Mouse (Mus musculus) left cerebral cortex, postnatal 4 days (tissue): ENCODE results near the gene Dsn1. TPM values are rescaled to one million over a fixed set of nuclear protein-coding genes. Genes with fewer than 3 reads are reported as not detected.

ENCODE experiments used
- DNase-seq: peaks from one replicate; pipeline ENCODE4 v3.0.0-alpha.2; 2022
- intact Hi-C: fragments of 180-260 bp; cut with DNase I; formaldehyde crosslinking; loops from one replicate; pipeline ENCODE4 v1.15.1; 2025
- total RNA-seq, 2 experiments: library from RNA; stranded (reverse); gene quantifications; 2 replicates each; pipeline ENCODE4 v1.2.3; 2021

Gene Dsn1
- 1 to 10 TPM; 7.4 to 8.4 TPM for total RNA-seq

DNA sequence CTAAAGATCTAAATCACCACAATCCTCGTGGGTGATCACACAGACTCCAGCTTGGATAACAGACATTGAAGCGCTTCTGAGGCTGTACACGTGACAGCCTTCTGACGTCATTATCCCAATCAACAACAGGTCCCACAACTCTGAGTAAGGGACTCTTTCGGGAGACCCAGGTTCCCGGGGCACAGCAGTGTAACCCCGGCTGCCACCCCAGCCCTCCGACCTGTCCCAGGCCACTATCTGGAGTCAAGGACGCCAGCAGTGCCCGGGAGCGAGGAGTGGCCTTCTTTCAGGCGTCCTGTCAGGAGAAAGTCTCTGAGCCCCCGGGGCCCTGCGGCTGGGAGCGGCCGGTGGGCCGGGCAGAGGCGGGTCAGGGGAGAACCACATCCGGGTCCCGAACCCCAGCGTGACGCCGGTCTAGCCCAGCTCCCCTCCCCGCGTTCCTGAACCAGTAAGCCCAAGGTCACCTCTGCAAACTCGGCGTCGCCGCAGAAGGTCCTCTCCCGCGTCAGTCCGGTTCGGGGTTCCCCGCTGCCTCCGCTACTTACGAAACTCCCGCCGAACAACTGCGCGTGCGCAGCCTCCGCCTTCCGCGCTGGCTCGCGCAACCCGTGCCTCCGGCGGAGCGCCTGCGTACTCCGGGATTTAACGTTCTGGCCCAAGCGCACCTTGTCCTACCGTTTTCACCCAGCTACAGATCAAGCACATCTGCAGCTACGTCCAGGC is at the start of gene Dsn1:
Gene Dsn1, minus strand, starts transcription at position 644 of the 723 bp plus-strand sequence.
- intact Hi-C loops, result no loop called here
- DNase-seq, result peak; percentile 90

DNA sequence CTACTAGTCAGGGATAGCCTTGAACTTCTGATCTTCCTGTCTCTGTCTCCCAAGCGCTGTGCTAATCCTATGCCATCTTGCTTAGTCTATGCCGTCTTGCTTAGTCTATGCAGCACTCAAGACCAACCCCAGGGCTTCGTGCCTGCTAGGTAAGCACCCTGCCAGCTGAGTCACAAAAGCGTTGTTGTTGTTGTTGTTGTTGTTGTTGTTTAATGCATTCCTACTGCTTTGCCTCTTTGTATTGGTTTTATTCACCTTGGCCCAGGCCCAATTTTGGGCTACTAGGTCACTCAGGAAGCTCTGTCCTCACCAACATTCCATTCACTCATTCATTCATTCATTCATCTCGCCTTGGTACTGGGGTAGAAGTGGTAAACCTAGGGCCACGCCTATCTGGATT is 48.8 kb upstream of the Dsn1 start:
- intact Hi-C loops, result no loop called here
- no peak for DNase-seq

DNA sequence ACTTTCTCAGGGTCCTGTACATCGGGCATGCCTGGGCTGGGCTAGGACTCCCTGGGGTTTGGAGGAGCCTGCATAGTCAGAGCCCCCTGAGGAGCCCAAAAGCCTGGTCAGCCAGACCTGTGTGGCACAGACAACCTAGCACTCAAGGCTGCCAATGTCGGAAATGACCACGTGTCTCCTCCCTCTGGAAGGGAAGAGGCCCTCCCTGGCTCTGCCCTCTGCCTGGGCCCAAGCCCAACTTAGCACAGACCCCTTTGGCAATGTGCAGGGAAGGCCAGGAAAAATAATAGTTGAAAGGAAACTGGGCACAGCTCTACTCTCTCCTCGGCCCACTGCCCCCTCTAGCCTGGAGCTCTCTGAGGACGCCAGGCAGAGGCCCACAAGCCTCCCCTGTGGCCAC is 47.9 kb upstream of the Dsn1 start:
- intact Hi-C loops, result no loop called here

DNA sequence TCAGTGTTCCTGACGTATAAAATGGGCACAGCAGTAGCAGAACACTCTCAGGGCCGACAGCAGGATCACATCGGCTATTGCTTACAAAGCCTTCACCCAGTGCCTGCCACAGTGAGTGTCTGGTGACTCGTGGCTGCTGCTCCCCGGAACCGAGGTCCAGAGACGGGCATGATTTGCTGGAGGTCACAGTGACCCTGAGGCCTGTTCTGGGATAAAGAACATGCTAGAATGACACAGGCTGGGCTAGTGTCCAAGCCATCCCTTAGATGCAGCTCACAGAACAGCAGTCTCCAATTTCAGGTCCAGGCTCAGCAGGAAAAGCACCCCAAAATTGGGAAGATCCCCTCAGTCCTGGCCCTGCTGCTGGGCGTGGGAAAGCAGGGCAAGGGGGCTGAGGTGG is 47.3 kb upstream of the Dsn1 start:
- DNase-seq, result no peak
- intact Hi-C loops, result no loop called here

More for the DNA sequence above, 47.9 kb upstream of the Dsn1 start:
- peak; percentile 87 for DNase-seq

DNA sequence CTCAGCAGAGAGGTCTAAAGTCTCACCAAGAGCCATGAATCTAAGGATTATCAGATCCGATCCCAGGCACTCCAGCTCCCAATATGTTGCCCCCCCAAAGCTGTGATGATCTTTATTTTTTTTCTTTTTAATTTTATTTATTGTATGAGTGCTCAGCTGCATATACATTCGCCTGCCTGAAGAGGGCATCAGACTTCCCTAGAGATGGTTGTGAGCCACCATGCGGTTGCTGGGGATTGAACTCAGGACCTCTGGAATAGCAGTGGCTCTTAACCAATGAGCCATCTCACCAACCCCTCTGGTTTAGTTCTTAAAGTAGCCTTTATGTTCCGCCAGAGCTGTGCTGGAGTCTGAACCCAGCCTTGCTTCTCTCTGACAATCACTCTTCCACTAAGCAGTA is 46.8 kb upstream of the Dsn1 start:
- intact Hi-C loops, result no loop called here
- no peak for DNase-seq

DNA sequence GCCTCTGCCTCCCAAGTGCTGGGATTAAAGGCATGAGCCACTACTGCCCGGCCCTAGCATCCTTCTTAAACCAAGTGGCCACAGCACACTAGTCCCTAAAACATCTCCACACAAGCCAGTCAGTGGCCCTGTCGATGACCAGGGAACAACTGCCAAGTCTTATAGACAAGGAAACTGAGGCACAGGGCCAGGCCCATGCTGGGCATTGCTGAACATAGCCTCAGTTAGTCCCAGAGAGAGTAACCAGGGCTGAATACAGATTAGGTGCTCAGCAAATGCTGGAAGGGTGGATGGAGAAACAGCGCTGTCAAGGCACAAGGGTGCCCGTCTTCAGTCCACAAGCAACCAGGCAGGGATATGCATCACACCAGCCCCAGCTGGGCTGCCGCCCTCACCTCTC is 46.2 kb upstream of the Dsn1 start:
- no peak for DNase-seq
- intact Hi-C loops, result no loop called here

DNA sequence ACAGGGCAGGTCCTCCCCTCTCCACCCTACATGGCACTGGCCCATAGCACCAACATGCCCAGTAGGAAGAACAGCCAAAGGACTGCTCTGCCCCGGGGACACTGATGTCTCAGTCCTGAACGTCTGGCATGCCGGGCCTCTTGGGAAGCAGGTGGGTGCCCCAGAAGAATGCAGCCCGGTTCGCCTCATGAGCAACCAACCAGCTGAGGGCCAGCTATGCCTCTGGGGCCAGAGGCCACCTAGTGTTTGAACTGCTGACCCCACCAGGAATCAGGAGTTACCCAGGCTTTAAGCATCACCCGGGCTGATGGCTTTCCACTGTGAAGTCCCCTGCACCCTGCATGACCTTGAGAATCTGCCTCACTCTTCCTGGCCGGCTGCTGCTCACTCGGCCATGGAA is 45.5 kb upstream of the Dsn1 start:
- DNase-seq, result no peak
- intact Hi-C loops, result no loop called here

DNA sequence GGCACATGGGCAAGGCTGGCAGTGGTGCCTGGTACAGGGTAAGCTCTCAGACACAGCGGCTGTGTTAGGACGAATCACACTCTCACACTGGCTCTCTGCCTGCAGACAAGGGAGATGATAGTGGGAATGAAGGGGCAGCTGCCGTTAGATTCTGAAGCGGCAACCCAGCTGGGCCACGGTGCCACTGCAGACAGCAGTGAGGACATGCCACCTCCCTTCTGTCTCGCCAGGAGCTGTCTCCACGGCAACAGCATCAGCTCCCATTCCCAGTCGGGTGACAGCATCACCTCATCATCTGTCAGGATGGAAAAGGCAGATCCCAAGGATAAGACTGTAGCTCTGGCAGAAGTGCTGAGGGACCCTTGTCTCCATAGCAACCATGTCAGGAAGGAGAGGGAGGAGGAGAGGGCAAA is 42.9 kb upstream of the Dsn1 start:
- intact Hi-C loops, result no loop called here
- peak; percentile 89 for DNase-seq

DNA sequence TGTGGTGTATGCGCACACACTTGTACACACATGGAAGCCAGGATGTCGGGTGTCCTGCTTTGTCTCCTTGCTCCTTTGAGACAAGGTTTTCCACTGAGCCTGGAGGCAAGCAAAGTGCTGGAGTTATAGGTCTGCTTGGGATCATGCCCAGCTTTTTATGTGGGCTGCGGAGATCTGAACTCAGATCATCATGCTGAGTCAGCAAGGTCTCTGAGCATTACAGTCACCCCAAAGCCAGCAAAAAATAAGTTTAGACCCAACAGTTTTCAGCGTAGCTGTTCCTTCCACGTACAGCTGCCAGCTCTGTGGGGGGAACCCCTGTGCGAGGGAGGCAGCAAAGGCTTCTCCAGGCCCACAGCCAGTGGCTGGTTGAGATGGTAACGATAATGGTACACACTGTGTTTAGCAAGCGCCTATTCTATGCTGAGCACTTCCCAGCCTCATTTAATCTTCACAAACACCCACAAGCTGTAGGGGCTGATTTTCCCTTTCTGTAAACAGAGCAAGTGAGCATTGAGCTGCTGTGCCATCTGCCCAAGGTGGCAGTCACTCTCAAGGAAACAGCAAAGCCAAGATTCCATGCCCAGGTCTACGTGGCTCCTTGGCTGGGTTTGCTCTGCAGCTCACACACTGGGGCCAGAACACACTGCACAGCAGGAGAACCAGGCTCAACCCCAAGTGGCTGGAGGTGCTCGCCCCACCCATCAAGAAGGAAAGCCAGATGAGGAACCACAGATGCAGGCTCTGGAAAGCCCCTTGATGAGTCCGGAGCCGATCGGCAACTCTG is 41.6 kb upstream of the Dsn1 start:
- intact Hi-C loops, result no loop called here
- peak; percentile 57 for DNase-seq

DNA sequence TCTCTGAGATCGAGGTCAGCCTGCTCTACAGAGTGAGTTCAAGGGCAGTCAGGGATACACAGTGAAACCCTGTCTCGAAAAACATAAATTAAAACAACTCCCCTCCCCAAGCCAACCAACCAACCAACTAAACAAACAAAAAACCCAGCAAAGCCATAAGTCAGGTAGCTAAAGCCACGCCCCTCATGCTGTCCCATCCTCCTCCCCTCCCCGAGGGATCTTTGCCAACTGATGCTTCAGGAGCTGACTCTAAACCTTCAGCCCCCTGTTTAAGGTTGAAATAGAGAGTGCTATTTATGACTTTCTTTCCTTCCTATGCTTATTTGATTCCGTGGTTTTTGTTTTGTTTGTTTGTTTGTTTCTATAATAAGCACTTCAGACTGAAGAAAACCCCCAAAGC is 40.0 kb upstream of the Dsn1 start:
- intact Hi-C loops, result no loop called here
- DNase-seq, result no peak

DNA sequence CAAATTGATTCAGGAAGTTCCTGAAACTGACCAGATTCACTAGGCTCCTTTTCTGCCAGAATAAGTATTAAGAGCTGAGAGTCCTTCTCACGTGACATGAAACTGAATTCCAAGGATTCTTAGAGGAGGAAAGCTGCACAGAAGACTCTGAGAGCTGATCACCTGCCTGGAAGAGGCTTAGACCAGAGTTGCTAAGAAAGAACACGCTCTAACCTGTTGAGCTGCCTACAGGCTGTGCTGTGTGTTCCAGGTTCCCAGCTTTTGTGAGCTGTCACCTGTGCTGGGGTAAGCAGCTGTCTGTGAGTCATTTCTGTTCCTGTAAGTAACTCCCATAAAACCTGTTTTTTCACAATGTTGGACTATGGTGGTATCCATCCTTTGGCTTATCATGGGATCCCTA is 39.0 kb upstream of the Dsn1 start:
- no peak for DNase-seq

DNA sequence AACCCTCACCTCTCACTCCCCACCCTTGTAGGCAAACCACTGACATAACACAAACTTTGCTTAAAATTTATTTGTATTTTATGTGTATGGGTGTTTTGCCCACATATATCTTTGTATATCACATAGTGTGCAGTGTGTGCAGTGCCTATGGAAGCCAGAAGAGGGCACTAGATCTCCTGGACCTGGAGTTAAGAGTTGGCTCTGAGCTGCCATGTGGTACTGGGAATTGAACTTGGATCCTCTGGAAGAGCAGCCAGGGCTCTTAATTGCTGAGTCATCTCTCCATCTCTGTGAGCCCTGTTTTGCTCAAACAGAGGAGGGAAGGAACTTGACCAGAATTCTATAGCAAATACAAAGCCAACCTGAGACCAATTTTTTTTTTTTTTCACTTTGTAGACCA is 37.0 kb upstream of the Dsn1 start:
- no peak for DNase-seq
- intact Hi-C loops, result no loop called here

More for the DNA sequence above, 39.0 kb upstream of the Dsn1 start:
- intact Hi-C loops, result no loop called here

DNA sequence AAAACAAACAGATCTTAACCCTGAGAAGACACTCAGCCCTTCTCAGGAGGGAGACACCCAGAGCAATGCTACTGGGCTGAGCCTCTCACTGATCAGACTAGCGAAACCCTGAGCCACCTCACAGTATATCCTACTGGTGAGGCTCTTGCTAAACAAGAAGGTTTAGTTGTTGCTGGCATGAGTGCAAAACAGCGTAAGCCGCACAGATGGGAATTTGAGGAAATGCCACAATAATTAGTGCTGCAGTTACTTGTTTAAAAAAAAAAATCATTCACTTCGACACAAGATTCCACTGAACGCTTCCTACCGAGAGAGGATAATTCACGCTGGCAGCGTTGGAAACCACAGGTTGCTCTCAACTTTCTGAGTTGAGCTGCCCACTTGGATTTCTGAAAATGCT is 36.6 kb upstream of the Dsn1 start:
- DNase-seq, result no peak
- intact Hi-C loops, result no loop called here

DNA sequence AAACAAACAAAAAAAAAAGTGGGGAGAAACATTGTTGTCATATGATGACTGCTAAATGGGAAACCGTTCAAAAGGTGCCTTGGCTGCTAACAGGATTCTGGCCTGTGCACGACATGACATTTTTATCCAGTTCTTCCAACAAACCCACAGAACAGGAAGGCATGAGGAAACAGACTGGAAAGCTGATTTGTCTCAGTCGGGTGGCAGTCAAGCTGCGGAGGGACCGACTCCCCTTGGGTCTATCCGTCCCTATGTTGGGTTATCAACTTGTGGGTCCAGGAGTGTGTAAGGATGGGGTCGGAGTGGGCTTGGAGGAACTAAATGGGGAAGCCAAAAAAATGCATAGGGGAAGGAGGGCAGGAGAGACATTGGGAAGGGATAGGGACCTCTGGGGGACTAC is 34.5 kb upstream of the Dsn1 start:
- DNase-seq, result no peak
- intact Hi-C loops, result no loop called here

DNA sequence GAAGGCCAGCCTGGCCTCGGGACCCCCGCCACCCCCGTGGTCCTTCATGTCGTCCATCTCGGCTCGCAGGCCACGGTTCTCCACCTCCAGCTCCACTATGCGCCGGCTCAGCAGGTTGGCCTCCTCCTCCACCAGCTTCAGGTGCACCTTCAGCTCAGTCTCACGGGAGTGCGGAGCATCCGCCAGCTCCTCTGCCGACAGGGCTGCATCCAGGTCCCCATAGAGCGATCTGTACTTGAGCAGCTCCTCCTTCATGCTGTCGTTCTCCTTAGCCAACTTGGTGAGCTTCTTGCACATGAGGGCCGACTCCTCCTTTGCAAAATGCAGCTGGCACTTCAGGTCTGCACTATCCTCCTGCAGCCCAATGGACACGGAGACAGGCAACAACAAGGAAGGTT is 33.7 kb upstream of the Dsn1 start:
- intact Hi-C loops, result no loop called here
- no peak for DNase-seq

DNA sequence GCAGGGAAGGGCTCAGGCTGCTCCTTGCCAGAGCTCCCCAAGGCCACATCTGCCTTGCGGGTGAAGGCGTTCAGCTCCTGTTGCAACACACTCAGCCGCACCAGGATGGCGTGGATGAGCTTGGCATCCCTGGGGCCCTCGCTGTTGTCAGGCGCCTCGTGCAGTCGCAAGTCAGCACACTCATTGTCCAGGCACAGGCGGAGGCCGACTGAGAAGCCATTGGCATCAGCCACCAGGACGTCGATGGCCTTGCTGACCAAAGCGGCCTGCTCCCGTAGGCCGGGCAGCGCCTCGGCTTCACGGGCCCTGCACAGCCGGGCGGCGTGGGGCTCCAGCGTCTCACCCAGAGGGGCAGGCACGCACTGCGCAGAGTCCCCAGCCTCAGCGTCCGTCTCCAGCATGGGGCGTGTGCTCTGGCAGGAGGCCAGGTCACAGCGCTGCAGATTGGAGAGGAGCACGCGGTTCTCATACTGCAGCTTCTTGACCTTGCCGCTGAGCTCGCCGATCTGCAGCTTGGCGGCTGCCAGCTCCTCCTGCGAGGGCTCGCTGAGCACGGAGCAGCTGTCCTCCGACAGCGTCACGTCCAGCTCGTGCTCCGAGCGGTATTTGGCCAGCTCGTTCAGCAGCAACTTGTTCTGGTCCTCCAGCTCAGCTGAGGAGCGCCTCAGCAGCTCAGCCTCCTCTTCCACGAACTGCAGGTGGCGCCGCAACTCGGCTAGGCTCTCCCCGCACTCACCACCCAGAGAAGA is 33.1 kb upstream of the Dsn1 start:
- intact Hi-C loops, result loop anchor here (10.0 kb wide), 1 partner anchor 55 kb away; no protein-coding TSS in a partner anchor
- DNase-seq, result peak; percentile 82

DNA sequence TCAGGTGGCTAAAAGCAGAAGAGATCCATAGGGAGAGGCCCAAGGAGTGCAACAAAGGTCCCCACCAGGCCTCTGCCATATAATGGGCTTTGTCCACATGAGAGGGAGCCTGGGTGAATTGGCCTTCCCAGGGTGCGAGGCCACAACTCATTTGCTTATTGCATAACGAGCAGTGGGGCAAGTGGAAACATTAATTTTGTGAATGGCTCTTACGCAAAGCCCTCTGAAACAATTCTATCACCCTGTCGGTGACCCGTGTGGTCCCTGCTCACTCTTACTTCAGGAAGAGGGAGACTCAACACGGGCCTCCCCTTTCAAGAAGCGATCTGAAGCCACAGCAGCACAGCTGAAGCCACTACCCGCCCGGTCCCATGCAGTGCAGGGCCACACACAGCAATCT is 30.3 kb upstream of the Dsn1 start:
- DNase-seq, result no peak
- intact Hi-C loops, result loop anchor here (10.0 kb wide), 1 partner anchor 57 kb away; no protein-coding TSS in a partner anchor

DNA sequence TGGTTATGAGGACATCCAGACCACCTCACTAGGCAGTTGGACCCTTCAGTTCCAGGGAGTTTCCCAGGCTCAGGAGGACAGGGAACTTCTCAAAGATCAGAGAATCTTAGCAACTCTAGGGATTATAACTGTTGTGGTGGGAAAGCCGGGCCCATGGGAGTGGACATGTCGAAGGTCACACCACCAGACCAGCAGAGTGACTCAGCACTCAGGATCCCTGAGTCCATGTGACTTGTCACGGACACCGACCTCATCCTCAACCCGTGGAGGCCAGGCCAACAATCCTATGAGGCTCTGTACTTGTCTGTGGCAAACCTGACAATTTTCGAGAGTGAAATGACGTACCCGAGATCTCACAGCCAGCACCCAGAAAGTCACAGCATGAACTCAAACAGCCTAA is 29.4 kb upstream of the Dsn1 start:
- intact Hi-C loops, result loop anchor here (10.0 kb wide), 1 partner anchor 58 kb away; no protein-coding TSS in a partner anchor
- DNase-seq, result no peak

DNA sequence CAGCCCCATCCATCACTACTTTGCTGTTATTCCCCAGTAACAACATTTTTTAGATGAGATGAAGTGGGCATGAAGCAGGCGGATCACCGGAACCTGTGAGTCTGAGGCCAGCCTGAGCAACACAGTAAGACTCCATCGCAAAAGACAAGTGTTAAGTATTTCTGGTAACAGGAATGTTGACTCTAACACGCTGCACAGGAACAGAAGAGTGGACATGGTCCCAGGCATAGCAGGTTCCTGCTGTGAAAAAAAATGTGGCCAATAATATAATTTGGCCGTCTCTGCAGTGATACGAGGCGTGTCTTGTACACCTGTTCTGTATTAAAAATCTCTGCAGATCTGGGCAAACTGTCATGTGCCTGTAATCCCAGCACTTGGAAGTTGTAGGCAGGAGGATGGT is 28.4 kb upstream of the Dsn1 start:
- no peak for DNase-seq
- intact Hi-C loops, result loop anchor here (10.0 kb wide), 1 partner anchor 59 kb away; no protein-coding TSS in a partner anchor

DNA sequence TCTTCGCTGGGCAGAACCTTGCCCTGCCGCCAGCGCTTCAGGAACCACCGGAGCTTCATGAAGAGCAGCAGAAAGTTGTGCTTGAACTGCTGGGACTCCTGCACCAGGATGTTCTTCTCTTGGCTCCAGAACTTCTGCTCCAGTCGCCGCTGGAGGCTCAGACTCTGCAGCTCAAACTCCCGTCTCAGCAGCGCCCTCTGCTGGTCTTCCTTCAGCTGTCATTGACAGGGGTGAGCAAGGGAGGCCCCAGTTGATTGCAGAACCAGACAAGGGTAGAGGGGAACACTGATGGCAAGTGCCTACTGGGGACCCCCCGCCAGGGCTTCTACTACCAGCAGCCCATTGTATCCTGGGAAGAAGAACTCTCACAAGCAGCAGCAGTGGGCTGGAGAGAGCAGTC is 23.9 kb upstream of the Dsn1 start:
- intact Hi-C loops, result loop anchor here (10.0 kb wide), 1 partner anchor 64 kb away; no protein-coding TSS in a partner anchor
- peak; percentile 91 for DNase-seq

DNA sequence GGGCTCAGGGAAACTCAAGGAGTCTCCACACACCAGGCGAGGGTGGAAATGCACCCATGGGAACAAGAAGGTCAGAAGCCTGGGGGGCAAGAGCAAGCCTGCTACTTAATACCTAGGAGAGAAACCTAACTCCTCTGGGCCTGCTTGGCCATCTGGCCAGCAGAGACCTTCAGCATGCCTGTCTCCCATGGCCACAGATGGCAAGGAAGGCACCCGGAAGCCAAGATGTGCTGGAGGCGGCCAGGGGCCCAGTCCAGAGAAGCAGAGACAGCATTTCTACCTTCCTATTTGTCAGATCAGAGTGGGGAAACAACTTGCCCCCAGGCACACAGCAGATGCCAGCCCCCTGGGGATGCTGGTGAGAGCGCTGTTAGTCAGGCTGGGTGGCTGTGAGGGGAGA is 21.3 kb upstream of the Dsn1 start:
- no peak for DNase-seq
- intact Hi-C loops, result no loop called here
